Mouse (Mus musculus) heart, embryonic 11.5 days (tissue): Measurements from ENCODE around the gene Zfp655. TPM values are rescaled to one million over a fixed set of nuclear protein-coding genes. Genes with fewer than 3 reads are reported as not detected.
"Not testable (repeated sequence)": the region's sequence is repeated elsewhere in the genome, so short reads cannot be mapped to it uniquely, and the experiment has no call there.

ENCODE experiments used
- ATAC-seq: fragments of 200-750 bp; cut with Nextera tagmentation; replicated peaks from 2 replicates; pipeline ENCODE4 v1.8.0; 2017; ENCODE audit warnings: moderate library complexity; ENCODE audit not compliant: insufficient number of reproducible peaks, low FRiP score, low TSS enrichment
- H3K27ac ChIP-seq: fragments of 300-500 bp; sonication (generic); 2 replicates; pipeline ENCODE4 v1.5.1; 2014; ENCODE audit warnings: mild to moderate bottlenecking, low read depth, low read length
- H3K27me3 ChIP-seq: fragments of 300-500 bp; sonication (generic); 2 replicates; pipeline ENCODE4 v1.6.1; 2014; ENCODE audit warnings: mild to moderate bottlenecking, low read length, mixed read lengths; ENCODE audit not compliant: control insufficient read depth, insufficient read depth
- H3K36me3 ChIP-seq: fragments of 300-500 bp; sonication (generic); 2 replicates; pipeline ENCODE4 v1.6.1; 2014; ENCODE audit warnings: mild to moderate bottlenecking, low read length, moderate library complexity, mixed read lengths; ENCODE audit not compliant: control insufficient read depth, insufficient read depth
- H3K4me1 ChIP-seq: fragments of 300-500 bp; sonication (generic); 2 replicates; pipeline ENCODE4 v1.6.1; 2014; ENCODE audit warnings: low read length; ENCODE audit not compliant: control insufficient read depth, insufficient read depth
- H3K4me2 ChIP-seq: fragments of 300-500 bp; sonication (generic); 2 replicates; pipeline ENCODE4 v1.6.1; 2014; ENCODE audit warnings: mild to moderate bottlenecking, moderate library complexity
- H3K4me3 ChIP-seq: fragments of 300-500 bp; sonication (generic); 2 replicates; pipeline ENCODE4 v1.5.1; 2014; ENCODE audit warnings: low read depth, low read length
- H3K9ac ChIP-seq: fragments of 300-500 bp; sonication (generic); 2 replicates; pipeline ENCODE4 v1.6.1; 2014; ENCODE audit warnings: mild to moderate bottlenecking, low read depth, low read length, moderate library complexity
- H3K9me3 ChIP-seq: fragments of 300-500 bp; sonication (generic); replicated peaks from 2 replicates; pipeline ENCODE4 v1.6.1; 2016; ENCODE audit warnings: low read length; ENCODE audit not compliant: control insufficient read depth
- WGBS: fragments of 180-500 bp; shearing (Covaris S2); extraction: QIAGEN DNeasy Blood & Tissue Kit; methylation state at CpG from one replicate; pipeline ENCODE4 v1.1.7; 2014; ENCODE audit not compliant: insufficient replicate concordance; 5-methylcytosine and 5-hydroxymethylcytosine counted together
- polyA plus RNA-seq: library from polyadenylated mRNA; unstranded; fragments of >200 nt; fragmentation: Nextera tagmentation; extraction: Ambion mirVana; gene quantifications from 2 replicates; pipeline ENCODE4 v1.2.1, GENCODE M21; 2014

Gene Zfp655
- polyA plus RNA-seq, 1 experiment from 2014 or later, result 34.1 TPM

DNA sequence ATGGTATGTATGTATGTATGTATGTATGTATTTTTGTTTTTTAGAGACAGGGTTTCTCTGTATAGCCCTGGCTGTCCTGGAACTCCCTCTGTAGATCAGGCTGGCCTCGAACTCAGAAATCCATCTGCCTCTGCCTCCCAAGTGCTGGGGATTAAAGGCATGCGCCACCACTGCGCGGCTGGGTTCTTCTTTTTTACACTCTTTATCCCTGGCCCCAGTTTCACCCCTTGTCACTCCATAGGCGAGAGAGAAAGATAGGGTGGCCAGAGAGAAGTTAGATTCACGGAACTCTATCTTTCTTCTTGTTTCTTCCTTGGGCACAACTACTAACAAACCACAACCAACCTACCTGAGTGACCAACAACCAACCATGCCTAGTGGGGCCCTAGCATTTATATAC, 2.2 kb upstream of the Zfp655 start:
- ATAC-seq, result not testable (repeated sequence)

DNA sequence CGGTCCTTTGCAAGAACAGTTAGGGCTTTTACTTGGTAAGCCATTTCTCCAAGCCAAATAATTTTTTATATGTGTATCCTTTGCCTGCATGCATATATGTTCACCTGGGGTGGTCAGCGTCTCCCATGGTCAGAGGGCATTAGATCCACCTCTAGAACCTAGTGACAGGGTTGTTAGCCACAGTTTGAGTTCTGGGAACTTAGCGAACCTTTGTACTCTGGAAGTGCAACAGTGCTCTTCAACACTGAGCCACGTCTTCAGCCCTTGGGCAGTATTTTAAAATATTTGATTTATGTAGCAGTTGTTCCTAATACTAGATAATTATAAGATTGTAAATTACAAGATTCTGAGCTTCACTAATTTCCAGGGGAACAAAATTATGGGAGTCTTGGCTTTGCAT, 874 bp upstream of the Zfp655 start:
- Histone ChIP-seq H3K9ac (peak overlapping the region; percentile 98; the same call in 1 of the 2 replicates), H3K4me2 (peak overlapping the region; percentile 73), H3K27me3 (no peaks in the 10 kb centered on the region), H3K36me3 (peaks cover 19% of the 10 kb centered on the region), H3K4me1 (peaks cover 9% of the 10 kb centered on the region; the same call in 1 of the 2 replicates), H3K27ac (peak overlapping the region; percentile 88), H3K4me3 (peak overlapping the region; percentile 100; the same call in 1 of the 2 replicates), H3K9me3 (no peaks in the 10 kb centered on the region)
- no peak for ATAC-seq
- WGBS, result 87% methylated on average over 4 of the region's 4 CpGs

More for the DNA sequence above, 2.2 kb upstream of the Zfp655 start:
- H3K4me3 ChIP-seq, H3K9ac ChIP-seq, H3K4me1 ChIP-seq, H3K27ac ChIP-seq, H3K36me3 ChIP-seq, H3K4me2 ChIP-seq, H3K27me3 ChIP-seq, H3K9me3 ChIP-seq: not testable (repeated sequence)
- 74% methylated on average over 6 of the region's 6 CpGs for WGBS

DNA sequence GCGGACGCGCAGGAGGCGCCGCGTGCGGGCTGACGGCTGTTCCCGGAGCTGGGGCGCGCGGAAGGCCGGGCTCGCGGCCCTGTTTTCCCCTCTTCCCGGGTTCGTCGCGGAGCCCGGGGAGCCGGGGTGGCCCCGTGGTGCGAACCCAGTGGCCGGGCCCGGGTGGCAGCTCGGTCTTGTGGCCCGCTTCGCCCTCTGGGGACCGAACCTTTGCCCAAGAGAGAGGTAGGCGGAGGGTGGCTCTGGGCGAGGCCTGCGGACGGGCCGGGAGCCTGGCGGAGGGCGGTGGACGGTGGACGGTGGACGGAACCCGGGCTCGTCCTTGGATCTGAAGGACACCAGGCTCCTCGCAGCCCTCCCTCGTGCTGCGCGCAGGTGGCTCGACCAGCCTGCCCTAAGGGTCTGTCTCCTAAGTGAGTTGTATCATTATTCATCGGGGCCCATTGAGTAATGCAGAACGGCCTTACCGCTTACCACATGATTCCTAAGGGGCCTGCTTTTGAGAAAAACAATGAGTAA, 437 bp downstream of the Zfp655 start:
- ATAC-seq, result peak; percentile 56
- Histone ChIP-seq H3K9ac (peak overlapping the region; percentile 98), H3K27me3 (no peaks in the 10 kb centered on the region), H3K4me2 (peak overlapping the region; percentile 73), H3K27ac (peak overlapping the region; percentile 88), H3K4me1 (peaks cover 9% of the 10 kb centered on the region; the same call in 1 of the 2 replicates), H3K4me3 (peak overlapping the region; percentile 100), H3K36me3 (peaks cover 20% of the 10 kb centered on the region), H3K9me3 (no peaks in the 10 kb centered on the region)
- 0% methylated on average over 49 of the region's 49 CpGs for WGBS

DNA sequence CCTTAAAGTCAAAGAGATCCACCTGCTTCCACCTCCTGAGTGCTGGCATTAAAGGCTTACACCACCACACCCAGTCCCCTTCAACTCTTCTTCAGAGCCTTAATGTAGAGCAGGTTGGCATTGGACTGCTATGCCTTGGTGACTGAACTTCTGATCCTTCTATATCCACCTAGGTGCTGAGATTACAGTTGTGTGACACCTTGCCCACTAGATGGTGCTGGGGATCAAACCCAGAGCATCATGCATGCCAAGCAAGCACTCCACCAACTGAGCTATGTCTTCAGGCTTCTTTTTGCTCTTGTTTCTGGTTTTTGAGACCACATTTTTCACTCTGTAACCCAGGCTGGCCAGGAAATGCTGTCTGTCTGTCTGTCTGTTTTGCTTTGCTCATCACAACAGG, 3.1 kb downstream of the Zfp655 start:
- ATAC-seq, result no peak
- Histone ChIP-seq H3K9ac (no peak overlapping the region), H3K4me1 (peaks cover 9% of the 10 kb centered on the region; the same call in 1 of the 2 replicates), H3K4me3 (no peak overlapping the region), H3K4me2 (no peak overlapping the region), H3K9me3 (no peaks in the 10 kb centered on the region), H3K36me3 (peaks cover 22% of the 10 kb centered on the region), H3K27ac (no peak overlapping the region), H3K27me3 (no peaks in the 10 kb centered on the region)

DNA sequence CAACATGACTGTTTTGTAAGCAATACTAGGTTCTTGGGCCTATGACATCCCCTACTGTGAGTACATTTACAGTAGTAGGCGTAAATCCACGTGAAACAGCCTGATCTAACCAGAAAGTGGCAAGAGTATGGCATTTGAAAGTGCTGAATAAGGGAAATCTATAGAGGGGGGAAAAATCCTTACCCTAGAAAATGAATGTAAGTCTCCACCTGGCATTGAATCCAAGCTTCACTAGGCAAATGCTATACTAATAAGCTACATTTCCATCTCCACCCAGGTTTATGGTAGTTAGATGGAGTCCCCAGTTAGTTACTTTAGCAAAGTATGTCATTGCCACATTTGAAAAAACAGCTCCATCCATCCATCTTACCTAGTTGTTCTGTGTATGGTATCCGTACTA, 18.0 kb downstream of the Zfp655 start:
- no peak for ATAC-seq
- H3K36me3 ChIP-seq, result peaks cover 34% of the 10 kb centered on the region
- WGBS, result 94% methylated on average over 3 of the region's 3 CpGs

DNA sequence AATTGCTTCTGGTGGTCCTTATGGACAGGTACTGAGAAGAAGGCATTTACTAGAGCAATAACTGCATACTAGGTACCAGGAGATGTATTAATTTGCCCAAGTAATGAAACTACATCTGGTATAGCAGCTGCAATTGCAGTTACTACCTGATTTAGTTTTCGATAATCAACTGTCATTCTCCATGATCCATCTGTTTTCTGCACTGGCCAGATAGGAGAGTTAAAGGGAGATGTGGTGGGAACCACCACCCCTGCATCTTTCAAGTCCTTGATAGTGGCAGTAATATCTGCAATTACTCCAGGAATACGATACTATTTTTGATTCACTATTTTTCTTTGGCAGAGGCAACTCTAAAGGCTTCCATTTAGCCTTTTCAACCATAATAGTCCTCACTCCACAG, 42.1 kb downstream of the Zfp655 start:
- WGBS, result 83% methylated on average over 2 of the region's 2 CpGs
- H3K4me3 ChIP-seq, H3K4me2 ChIP-seq, H3K36me3 ChIP-seq, H3K27me3 ChIP-seq, H3K27ac ChIP-seq, H3K4me1 ChIP-seq, ATAC-seq, H3K9me3 ChIP-seq, H3K9ac ChIP-seq: not testable (repeated sequence)

More for the DNA sequence above, 18.0 kb downstream of the Zfp655 start:
- Histone ChIP-seq H3K4me2 (no peak overlapping the region), H3K9ac (no peak overlapping the region), H3K9me3 (no peaks in the 10 kb centered on the region), H3K27ac (no peak overlapping the region), H3K27me3 (no peaks in the 10 kb centered on the region), H3K4me3 (no peak overlapping the region), H3K4me1 (no peaks in the 10 kb centered on the region)

DNA sequence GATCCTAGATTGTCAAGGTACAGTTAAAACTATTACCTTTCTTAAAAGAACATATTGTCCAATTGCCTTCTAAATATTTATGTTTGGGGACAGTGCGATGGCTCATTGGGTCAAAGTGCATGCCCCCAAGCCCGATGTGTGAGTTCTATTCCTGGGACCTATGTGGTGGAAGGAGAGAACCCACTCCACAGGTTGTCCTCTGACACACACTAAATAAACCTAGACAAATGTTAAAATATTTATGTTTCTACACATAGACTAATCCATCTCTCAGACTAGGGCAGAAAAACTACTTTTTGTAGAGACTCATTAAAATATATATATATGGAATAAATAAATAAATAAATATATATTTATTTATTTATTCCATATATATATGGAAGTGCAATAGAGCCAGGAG, 48.4 kb downstream of the Zfp655 start:
- no peak overlapping the region for H3K4me3 ChIP-seq
- no peaks in the 10 kb centered on the region for H3K27me3 ChIP-seq
- H3K9me3 ChIP-seq, result no peaks in the 10 kb centered on the region
- H3K4me1 ChIP-seq, result 0 out of 2 replicates have a peak, but pooled peaks cover 4% of the 10 kb centered on the region
- H3K36me3 ChIP-seq, result peaks cover 15% of the 10 kb centered on the region
- H3K4me2 ChIP-seq, result no peak overlapping the region
- no peak overlapping the region for H3K27ac ChIP-seq
- peak; percentile 1; the same call in 1 of the 2 replicates for ATAC-seq
- no peak overlapping the region for H3K9ac ChIP-seq
- 88% methylated on average over 2 of the region's 2 CpGs for WGBS

DNA sequence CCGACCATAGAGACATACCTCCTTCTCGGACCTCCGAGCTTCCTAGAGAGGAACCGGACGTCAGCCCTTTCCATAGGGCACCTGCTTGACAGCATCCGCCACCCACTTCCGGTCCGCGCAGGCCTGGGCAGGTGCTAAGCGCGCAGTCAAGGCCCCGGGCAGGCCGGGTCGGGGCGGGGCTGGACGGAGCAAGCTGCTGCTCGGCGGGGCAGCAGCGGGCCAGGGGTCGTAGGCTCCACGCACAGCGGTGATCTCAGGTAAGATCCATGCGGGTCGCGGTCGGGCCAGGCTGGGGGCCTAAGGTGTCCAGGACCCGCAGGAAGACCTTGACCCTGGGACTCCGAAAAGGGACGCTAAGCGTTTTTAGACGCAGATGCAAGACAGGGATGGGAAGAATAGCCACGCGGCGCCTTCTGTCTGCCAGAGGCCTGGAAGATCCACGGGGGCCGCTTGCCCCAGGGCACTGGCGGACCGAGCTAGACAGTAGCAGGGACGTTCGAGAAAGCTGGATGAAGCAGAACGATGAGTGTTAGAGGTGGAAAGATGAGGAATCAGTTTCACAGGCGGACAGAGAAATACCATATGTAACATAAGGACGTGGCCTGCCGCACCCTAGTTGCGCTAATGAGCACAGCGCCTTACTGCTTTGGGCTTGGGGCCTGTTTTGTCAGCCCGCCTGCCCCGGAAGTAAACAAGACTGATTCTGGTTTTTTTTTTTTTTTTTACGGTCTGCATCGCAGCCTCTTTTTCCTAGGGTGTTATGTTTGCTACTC, 49.0 kb downstream of the Zfp655 start, which contains the start of gene Zscan25:
Gene Zscan25, plus strand, starts transcription at position 130 of the 773 bp plus-strand sequence.
- Histone ChIP-seq H3K36me3 (peaks cover 20% of the 10 kb centered on the region), H3K27me3 (no peaks in the 10 kb centered on the region), H3K4me1 (0 out of 2 replicates have a peak, but pooled peaks cover 4% of the 10 kb centered on the region), H3K27ac (peak within 1 kb of the TSS; percentile 92), H3K4me3 (peak within 1 kb of the TSS; percentile 73), H3K4me2 (peak within 1 kb of the TSS; percentile 90), H3K9me3 (no peaks in the 10 kb centered on the region), H3K9ac (peak within 1 kb of the TSS; percentile 92)
- under 1% methylated on average over 50 of the region's 50 CpGs for WGBS
- peak; percentile 99 for ATAC-seq
